Mouse (Mus musculus) thymus, postnatal 10 days (tissue): ENCODE measurements at regions not wholly inside any gene's neighbourhood (a gene's known extent, or its start where the extent isn't known, plus 50 kb on each side); places are given as distances from the start of the nearest gene placed in this dataset.

Source experiments
- DNase-seq, 2 experiments: peaks; one replicate each; pipeline ENCODE4 v3.0.0; 2021; ENCODE audit warnings: low spot score in 2 of 2

DNA sequence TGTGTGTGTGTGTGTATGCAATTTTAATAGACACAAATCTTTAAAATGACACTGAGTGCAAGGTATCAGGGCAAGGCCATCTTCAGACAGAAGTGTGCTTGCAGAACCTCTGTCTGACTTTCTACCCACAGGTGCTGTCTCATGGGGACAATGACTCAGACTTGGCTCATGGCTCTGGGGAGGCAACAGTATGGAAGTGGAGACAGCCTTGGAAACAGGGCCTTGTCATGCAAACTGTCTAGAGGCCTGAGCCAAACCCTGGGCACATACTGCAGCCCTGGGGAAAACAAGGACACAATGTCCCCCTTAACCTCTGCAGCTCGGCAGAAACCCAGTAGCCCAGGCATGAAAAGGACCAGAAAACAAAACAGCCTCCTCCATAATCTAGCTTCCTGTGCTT lies 405.6 kb downstream of the Pdcd6ip start:
- DNase-seq: no peak

DNA sequence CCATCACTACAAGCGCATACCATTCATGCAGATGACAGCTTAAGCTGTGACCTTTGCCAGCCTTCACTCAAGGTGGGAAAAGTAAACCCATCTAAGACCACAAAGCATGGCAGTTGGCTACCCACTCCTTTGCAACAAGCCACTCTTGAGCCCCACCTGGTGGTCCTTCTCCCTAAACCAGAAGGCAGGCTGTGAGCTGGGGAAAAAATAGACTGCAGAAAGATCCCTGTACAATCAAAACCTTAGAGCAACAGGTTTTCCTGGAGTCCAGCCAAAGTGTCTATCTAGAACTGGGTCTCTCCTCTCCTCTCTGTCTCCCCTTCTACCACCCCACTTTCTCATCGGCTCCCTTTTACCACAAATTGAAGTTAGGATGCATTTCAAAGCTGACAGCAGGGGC lies 407.2 kb downstream of the Pdcd6ip start:
- DNase-seq: no peak

DNA sequence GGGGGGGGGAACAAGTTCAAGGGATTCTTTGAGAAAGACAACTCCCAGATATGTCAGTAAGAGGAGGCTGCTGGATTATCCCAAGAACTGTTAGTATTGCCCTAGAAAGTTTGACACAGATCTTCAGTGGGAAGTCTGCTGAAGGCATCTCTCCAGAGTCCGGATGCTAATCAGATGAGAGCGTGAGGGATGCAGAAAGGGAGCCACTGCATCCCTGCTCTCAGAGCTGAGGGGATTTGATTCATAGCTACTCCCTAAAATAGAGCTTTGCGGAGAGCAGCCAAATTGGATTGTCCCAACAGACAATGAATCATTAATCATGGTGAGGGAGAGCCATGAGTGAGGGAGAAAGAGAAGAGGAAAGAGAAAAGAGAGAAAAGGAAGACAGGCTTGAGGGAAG lies 408.2 kb downstream of the Pdcd6ip start:
- no peak for DNase-seq

DNA sequence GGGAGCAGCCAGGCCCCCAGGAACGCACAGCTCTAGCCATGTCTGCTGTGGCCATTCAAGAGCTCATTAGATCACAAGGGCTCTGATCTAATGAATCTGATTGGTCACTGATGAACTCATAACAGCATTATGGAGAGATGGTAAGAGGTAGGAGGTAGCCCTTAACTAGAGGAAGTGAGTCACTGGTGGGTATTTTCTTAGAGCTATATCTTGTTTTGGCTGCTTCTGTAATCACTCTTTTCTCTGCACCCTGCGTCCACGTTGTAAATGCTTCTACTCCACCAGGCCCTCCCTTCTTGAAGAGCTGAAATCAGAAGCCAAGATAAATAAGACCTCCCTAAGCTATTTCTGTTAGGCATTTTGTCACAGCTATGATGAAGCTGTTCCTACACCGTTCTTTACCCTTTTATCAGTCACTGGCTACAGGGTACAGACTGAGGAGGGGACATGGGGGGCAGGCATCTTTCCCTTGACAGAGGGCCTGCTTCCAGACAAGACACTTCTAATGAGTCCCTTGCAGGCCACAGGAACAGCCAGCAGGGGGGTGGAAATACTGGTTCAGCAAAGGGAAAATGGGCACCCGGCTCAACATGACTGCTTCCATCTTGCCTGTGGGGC lies 412.1 kb downstream of the Pdcd6ip start:
- no peak for DNase-seq

DNA sequence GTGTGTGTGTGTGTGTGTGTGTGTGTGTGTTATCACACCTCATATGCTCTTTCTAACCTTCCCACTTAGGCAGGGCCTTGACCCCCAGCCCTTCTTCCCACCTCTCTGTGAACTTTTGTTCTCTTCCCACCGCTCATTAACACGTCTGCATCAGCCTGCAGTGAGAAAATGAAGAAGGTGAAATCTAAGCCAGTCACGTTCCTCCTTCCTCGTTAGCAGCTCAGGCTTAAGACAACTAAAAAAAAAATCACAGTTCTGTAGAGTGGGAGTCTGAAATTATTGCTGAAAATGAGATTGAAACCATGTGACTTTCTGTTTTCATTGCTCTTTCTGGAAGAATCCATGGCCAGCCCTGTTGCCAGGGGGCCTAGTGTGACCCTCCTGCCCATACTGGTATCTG lies 420.7 kb downstream of the Pdcd6ip start:
- DNase-seq: no peak

DNA sequence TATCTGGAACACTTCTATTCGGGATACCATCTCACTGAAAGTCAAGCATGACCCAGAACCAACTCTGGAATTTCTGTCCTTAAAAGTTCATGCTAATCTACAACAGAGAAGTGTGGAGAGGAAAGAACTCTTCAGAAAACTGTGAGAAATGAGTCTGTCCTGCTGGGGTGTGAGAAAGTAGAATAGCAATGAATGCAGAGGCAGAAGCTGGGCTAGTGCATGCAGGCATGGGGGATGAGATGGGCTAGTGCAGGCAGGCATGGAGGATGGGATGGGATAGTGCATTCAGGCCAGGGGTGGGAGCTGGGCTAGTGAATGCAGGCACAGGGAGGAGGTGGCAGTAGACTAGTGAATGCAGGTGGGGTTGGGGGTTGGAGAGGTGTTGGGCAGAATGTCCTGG lies 424.8 kb downstream of the Pdcd6ip start:
- no peak for DNase-seq

DNA sequence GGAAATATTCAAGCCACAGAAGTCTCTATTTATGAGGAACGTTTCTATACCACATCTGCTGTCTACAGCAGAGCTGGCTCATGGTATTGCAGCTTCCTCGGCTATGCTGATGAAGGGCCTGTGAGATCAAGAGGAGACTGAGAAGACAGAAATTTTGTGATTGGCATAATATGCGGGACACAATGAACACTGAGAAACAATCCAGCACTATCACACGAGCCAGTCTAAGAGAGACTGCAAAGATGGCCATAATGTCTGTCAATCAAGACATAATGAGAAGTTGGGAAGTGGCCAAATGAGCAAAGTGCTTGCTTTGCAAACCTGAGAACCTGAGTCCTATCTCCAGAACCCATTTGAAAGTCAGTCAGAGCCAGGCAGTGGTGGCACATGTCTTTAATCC lies 437.5 kb downstream of the Pdcd6ip start:
- no peak for DNase-seq

DNA sequence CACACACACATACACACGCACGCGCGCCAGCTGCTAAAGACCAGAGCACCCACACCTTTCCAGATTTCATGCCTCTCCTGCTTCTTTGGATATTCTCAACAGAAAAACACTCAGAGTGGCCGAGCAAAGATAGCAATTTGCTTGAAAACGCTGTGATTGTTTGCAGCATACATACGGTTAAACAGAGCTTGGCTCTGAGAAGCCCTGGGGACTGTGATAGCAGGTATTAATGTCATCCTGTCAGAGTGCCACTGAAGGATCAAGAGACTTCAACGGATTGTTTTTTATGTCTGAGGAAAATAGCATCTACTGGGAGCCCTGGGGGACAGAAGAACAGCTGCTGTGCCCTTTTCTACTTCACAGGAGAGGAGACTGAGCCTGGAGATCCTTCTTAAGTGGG lies 440.4 kb downstream of the Pdcd6ip start:
- no peak for DNase-seq

DNA sequence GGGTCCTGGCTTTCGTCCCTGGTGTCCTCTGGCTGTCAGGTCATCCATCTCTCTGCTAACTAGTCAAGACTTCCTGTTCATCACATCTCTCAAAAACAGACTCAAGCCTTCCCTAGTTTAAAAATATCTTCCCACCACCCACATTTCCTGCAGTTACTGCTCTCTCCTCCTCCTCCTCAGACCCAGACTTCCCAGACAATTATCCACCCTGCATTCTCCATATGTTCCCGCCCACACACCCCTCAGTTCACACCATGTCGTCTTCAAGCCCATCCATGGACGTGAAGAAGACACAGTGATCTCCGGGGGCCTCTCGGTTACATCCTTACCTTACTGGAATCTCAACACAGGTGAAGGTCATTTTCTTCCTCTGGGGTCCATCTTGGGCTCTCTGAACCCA lies 444.4 kb downstream of the Pdcd6ip start:
- DNase-seq: no peak

DNA sequence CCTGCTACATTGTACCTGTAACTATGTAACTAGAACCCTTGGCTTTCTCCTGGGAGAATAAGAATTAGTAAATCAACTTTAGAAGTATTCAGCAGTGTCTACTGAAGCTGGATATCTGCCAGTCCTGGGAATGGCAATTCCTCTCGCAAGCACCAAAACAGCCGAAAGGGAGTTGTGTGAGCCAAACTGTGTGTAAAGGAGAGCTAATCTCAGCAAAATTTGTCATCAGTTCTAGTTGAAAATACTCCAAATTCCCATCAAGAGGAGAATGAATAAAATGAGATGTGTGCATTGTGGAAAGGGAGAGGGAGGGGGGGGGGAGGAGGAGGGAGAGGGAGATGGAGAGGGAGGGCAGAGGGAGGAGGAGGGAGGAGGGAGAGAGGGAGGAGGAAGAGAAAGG lies 447.8 kb downstream of the Pdcd6ip start:
- no peak for DNase-seq

DNA sequence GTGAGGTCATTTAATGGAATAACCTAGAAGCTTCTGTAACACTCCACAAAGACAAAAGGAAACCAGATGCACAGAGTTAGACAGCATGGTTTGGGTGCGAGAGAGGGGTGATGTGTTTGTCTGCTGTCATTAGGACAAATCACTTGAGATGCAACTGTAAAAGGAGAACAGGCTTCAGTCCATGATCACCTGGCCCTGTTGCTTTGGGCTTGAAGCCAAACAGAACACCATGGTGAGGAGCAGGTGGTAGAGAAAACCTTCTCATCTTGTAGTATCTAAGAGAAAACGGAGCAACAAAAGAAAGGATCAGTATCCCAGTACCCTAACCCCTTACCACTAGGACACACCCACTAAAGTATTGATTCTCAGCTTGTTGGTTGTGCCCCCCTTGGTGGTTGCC lies 449.5 kb downstream of the Pdcd6ip start:
- no peak for DNase-seq

DNA sequence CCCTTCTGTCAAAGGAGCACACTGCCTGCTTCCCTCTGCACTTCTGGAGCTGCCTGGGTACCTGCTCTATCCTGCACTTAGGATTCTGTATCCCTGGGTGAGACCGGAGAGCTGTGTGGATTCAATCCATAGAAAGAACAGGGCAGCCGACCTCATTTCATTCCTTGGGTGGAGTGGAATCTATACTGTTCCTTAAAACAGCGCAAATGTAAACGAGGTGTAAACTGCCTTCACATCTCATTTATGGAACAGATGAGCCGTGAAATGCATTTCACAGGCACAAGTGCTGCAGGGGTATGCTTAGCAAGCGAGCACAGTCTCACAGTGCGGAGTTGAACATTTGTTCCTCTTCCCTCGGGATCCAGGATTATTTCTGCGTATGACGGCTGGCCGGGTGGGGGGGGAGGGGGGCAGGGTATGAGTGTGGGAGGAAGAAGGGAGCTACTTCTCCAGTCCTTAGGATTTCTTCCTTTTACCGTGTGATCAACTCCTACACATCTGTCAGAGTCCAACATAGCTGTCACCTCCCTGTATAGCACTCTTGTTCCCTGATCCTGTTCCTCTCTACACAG lies 459.3 kb downstream of the Pdcd6ip start:
- DNase-seq: no peak

DNA sequence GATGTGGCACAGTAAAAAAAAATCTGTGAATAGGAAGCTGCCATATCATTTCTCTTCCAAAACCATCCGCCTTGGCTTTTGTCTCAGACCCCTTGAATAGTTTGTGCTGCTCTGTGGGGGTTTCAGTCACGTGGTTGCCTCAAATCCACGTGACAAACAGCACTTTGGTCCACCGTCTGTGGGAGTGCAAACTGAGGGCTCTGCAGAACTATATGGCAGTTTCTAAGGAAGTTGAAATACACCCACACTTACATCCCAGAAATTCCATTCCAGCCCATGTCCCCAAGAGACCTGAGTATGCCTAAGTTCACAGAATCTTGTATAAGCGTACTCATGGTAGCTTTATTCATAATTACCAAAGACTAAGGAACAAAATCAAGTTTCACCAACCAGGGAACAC lies 460.1 kb downstream of the Pdcd6ip start:
- DNase-seq: no peak

DNA sequence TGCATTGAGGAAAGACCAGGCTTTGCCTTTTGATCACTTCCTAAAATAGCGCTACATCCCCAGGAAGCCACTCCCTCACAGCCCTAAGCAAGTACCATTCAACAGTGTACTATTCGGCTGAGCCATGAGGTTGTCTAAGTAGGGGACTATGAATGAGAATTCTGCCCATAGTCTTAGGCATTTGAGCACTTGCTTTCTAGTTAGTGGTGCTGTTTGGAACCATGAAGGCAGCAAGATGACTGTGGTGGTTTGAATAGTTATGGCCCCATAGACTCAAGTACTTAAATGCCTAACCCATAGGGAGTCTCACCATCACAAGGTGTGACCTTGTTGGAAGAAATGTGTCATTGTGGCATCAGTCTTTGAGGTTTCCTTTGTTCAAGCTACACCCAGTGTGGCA lies 464.2 kb downstream of the Pdcd6ip start:
- DNase-seq: no peak

DNA sequence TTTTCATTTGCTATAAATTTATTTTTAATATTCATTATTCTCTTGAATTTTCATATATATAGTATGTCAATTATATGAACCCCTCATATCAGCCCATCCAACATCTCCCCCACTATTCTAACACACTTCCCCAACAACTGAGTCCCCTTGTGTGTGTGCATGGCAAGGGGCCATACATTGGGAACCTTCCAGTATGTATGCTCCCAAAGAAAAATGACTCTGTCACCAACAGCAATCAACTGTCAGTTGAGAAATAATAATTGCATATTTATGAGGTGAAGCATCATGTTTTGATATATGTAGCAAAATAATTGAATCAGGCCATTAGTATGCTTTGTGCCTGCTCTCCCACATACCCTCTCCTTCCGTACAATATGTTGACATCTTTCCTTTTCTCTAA lies 474.7 kb downstream of the Pdcd6ip start:
- DNase-seq: no peak

DNA sequence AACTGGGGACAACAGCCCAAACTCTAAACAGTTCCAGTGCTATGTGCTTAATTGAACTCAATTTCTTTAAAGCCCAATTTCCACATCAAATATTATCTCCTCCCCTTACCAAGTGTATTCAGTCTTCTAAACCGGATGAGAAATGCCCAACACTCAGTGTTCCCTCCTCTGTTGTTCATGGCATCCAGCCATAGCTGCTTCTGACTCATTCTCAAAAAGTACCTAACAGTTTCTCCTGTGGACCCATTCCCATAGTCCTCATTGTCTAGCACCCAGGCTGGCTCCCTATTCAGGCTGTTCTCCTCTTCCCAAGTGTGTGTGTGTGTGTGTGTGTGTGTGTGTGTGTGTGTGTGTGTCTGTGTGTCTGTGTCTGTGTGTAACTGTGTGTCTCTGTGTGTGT lies 478.7 kb downstream of the Pdcd6ip start:
- no peak for DNase-seq

DNA sequence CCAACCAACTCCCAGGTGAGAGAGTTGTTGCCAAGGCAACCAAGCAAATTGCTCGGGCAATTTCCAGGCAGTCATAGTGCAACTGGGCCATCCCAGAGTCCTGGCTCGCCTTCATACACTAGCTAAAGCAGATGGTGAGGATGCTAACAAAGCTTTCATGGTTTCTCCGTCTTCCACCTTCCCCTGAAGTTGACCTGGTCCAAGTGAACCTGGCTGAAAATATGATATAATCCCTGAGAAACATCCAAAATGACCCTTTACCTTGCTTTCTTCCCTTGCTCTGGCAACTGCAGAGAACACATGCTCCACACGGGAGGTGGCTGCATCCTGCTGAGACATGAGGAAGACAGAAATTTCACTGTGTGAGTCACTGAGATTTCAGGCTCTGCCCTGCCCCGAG lies 494.1 kb downstream of the Pdcd6ip start:
- no peak for DNase-seq

DNA sequence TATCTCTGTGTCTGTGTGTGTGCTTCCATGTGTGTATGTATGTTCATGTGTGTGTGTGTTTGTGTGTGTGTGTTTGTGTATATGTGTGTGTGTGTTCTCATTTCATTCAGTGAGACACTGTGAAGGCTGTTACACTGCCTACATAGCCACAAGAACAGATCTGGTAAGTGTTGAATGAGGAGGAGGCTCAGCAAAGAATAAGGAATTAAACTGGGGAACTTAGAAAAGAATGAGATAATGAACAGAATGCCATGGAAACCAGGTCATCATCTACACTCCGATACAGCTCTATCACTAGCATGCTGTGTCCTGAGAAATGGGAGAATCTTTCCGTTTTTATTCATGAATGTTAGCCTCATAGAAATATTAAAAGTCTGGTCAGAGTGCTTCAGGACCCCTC lies 495.7 kb downstream of the Pdcd6ip start:
- no peak for DNase-seq

DNA sequence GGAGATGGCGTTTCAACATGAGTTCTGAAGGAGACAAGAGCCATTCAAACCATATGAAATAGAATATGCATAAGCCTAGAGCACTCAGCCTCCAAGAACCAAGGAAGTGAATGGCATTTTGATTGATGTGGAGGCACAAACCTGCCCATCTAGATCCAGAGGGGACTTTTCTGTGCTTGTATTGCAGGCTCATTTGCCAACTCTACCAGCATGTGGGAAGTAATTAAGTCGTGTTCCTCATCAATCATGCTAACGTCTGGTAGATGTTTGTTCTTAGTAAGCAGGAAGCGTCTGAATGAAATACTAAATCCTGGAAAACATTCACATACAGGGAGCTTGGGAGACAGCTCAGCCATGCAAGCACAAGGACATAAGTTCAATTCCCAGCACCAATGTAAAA lies 499.9 kb downstream of the Pdcd6ip start:
- DNase-seq: no peak

DNA sequence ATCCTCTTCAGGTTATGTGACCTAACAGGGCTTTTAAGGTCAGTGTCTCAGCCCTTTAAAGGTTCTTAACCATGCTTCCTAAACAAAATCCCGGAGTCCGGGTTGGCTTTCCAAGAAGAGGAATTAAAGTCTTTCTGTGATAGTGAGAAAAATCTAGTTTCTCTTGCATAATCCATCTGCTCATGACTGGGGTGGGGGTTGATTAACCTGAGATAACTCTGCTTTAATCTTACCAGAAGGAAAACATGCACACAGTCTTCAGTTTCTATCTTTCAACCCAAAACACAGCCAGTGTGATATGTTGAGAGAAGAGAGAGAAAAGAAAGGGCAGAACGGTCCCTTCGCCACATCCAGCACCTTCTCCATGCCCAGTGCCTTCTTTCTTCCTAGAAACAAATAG lies 508.8 kb downstream of the Pdcd6ip start:
- DNase-seq: no peak

DNA sequence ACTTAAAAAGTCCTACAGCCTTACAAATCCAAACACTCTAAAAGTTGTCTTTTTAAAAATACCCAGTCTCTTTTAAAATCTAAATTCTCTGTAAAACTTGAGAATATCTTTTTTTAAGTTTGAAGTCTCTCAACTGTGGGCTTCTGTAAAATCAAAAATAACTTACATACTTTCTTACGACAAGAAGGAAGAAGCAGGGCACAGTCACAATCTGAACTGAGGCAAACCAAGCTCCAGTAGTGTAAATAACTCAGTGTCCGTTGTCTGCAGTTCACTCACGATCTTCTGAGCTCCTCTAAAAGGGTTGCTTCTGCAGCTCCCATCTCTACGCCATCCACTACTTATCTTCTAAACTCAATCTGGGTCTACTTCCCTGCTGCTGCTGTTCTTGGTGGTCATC lies 512.5 kb downstream of the Pdcd6ip start:
- DNase-seq: no peak

DNA sequence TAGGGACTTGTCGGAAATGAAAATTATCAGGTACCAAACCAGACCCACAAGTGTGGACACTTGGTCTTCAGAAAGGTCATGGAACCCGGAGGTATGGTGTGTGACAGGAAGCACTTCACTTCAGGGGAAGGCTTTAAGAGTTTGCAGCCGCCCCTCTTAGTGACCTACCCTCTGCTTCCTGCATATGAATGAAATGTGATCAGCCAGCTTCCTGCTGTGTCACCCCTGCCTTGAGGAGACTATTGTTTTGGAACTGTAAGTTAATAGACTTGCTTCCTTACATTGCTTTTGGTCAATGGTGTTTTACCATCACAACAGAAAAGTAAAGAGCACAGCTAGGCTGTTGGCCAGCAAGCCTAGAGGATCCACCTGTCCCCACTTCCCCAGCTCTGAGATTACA lies 515.3 kb downstream of the Pdcd6ip start:
- DNase-seq: no peak

DNA sequence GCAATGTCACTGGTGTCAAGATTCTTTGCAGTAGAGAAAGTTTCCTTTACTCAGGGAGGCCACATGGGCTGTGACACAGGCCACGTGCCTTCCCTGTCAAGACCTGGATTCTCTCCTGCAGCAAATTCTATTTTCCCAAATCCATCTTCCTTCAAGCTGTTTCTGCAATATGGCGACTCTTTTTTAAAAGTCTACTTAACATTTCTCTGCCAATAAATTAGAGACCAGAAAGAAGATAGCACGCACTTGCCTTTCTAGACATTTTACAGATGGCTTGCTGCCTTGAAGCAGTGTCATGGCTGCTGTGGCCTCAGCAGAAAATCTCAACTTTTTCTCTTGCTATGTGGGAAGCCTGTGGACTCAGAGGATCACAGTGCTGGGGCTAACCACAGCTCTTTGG lies 516.9 kb downstream of the Pdcd6ip start:
- DNase-seq: no peak

DNA sequence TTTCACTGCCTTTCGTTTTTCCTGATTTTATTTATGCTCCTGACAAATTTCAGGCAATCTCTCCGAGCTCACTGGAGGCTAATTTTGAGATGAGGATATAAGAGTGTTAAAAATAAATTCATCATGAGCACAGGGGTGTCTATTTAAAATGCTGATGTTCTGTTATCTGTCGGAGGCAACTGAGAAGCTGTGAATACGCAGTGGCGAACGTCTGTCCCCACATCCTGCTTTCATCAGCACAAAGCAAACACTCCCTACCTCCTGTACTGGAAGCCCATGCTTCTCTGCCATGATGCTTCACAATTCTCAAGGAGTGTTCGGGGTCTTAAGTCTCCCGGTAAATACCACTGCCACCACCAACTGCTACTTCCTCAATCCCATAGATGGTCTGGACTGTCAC lies 526.9 kb downstream of the Pdcd6ip start:
- no peak for DNase-seq

DNA sequence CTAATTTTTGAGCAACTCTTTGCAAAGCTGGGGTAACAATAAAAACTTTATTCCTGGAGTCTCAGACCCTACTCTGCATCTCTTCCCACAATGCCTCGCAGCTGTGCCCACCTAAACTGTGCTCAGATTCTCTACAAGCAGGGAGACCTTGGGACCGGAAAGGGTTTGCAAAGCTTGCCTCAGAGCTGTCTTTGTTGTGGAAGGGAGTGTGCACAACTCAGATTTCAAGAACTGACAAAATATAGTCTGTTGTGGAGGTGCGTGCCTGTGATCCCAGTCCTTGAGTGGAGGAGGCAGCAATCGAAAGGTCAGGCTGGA lies 530.2 kb downstream of the Pdcd6ip start:
- no peak for DNase-seq
